Mouse (Mus musculus): ENCODE results near the gene Skap1. TPM values are rescaled to one million over a fixed set of nuclear protein-coding genes. Genes with fewer than 3 reads are reported as not detected.

The Skap1 gene
- polyA plus RNA-seq, 1 experiment, result 0.48 TPM

- Histone ChIP-seq H3K9ac (ENCODE audit: low read depth, poor library complexity, severe bottlenecking) (no peak overlapping the region), H3K4me1 (ENCODE audit: control insufficient read depth, insufficient read depth, low read length) (no peaks in the 10 kb centered on the region), H3K27me3 (ENCODE audit: control insufficient read depth, insufficient read depth, low read length, poor library complexity, severe bottlenecking) (no peaks in the 10 kb centered on the region), H3K9me3 (replicated peaks; ENCODE audit: control insufficient read depth, insufficient read depth, low read length, poor library complexity, severe bottlenecking) (no peaks in the 10 kb centered on the region), H3K4me3 (ENCODE audit: low read depth, low read length) (no peak overlapping the region), H3K36me3 (ENCODE audit: control insufficient read depth, insufficient read depth, low read length, poor library complexity, severe bottlenecking) (no peaks in the 10 kb centered on the region), H3K27ac (ENCODE audit: insufficient read depth, low read length) (peak overlapping the region; percentile 26; the same call in 1 of the 2 replicates)
- no peak for TF ChIP-seq POLR2A (IDR thresholded peaks at IDR 0.05; ENCODE audit: insufficient read depth, low read length)
- peak; percentile 74; the same call in 1 of the 2 replicates for TF ChIP-seq EP300 (IDR thresholded peaks at IDR 0.05; ENCODE audit: insufficient read depth, low read depth, low read length)
These were observed 202.5 kb downstream of the Skap1 start for GRCm38 (mm10) chr11:96666924-96667323.

- TF ChIP-seq POLR2A (IDR thresholded peaks at IDR 0.05; ENCODE audit: insufficient read depth, low read length), result no peak
- no peak for TF ChIP-seq CTCF (IDR thresholded peaks at IDR 0.05; ENCODE audit: low read depth, low read length)
- H3K36me3 ChIP-seq (ENCODE audit: control insufficient read depth, insufficient read depth, low read length, poor library complexity, severe bottlenecking), result no peaks in the 10 kb centered on the region
These were observed 204.0 kb downstream of the Skap1 start for GRCm38 (mm10) chr11:96668367-96668766.

GRCm38 (mm10) chr11:96673792-96674191 lies 209.4 kb downstream of the Skap1 start:
- Histone ChIP-seq H3K4me3 (ENCODE audit: low read depth, low read length) (no peak overlapping the region), H3K9ac (ENCODE audit: low read depth, poor library complexity, severe bottlenecking) (no peak overlapping the region), H3K4me1 (ENCODE audit: control insufficient read depth, insufficient read depth, low read length) (no peaks in the 10 kb centered on the region), H3K27me3 (ENCODE audit: control insufficient read depth, insufficient read depth, low read length, poor library complexity, severe bottlenecking) (no peaks in the 10 kb centered on the region), H3K36me3 (ENCODE audit: control insufficient read depth, insufficient read depth, low read length, poor library complexity, severe bottlenecking) (no peaks in the 10 kb centered on the region), H3K27ac (ENCODE audit: insufficient read depth, low read length) (no peak overlapping the region), H3K9me3 (replicated peaks; ENCODE audit: control insufficient read depth, insufficient read depth, low read length, poor library complexity, severe bottlenecking) (no peaks in the 10 kb centered on the region)
- peak; percentile 51 for TF ChIP-seq CTCF (IDR thresholded peaks at IDR 0.05; ENCODE audit: low read depth, low read length)
- no peak for TF ChIP-seq EP300 (IDR thresholded peaks at IDR 0.05; ENCODE audit: insufficient read depth, low read depth, low read length)

More at GRCm38 (mm10) chr11:96668367-96668766, 204.0 kb downstream of the Skap1 start:
- Histone ChIP-seq H3K4me3 (ENCODE audit: low read depth, low read length) (no peak overlapping the region), H3K27me3 (ENCODE audit: control insufficient read depth, insufficient read depth, low read length, poor library complexity, severe bottlenecking) (no peaks in the 10 kb centered on the region), H3K9me3 (replicated peaks; ENCODE audit: control insufficient read depth, insufficient read depth, low read length, poor library complexity, severe bottlenecking) (no peaks in the 10 kb centered on the region), H3K9ac (ENCODE audit: low read depth, poor library complexity, severe bottlenecking) (no peak overlapping the region), H3K27ac (ENCODE audit: insufficient read depth, low read length) (no peak overlapping the region), H3K4me1 (ENCODE audit: control insufficient read depth, insufficient read depth, low read length) (no peaks in the 10 kb centered on the region)

- H3K4me3 ChIP-seq (ENCODE audit: low read depth, low read length), result no peak overlapping the region
- no peak overlapping the region for H3K27ac ChIP-seq (ENCODE audit: insufficient read depth, low read length)
- H3K36me3 ChIP-seq (ENCODE audit: control insufficient read depth, insufficient read depth, low read length, poor library complexity, severe bottlenecking), result no peaks in the 10 kb centered on the region
- TF ChIP-seq CTCF (IDR thresholded peaks at IDR 0.05; ENCODE audit: low read depth, low read length) (no peak), POLR2A (IDR thresholded peaks at IDR 0.05; ENCODE audit: insufficient read depth, low read length) (no peak), EP300 (IDR thresholded peaks at IDR 0.05; ENCODE audit: insufficient read depth, low read depth, low read length) (no peak)
- H3K9me3 ChIP-seq (replicated peaks; ENCODE audit: control insufficient read depth, insufficient read depth, low read length, poor library complexity, severe bottlenecking), result no peaks in the 10 kb centered on the region
- H3K4me1 ChIP-seq (ENCODE audit: control insufficient read depth, insufficient read depth, low read length), result no peaks in the 10 kb centered on the region
- H3K9ac ChIP-seq (ENCODE audit: low read depth, poor library complexity, severe bottlenecking), result no peak overlapping the region
- H3K27me3 ChIP-seq (ENCODE audit: control insufficient read depth, insufficient read depth, low read length, poor library complexity, severe bottlenecking), result no peaks in the 10 kb centered on the region
These were observed 210.5 kb downstream of the Skap1 start for GRCm38 (mm10) chr11:96674786-96675365.

- Histone ChIP-seq H3K4me1 (ENCODE audit: control insufficient read depth, insufficient read depth, low read length) (no peaks in the 10 kb centered on the region), H3K9me3 (replicated peaks; ENCODE audit: control insufficient read depth, insufficient read depth, low read length, poor library complexity, severe bottlenecking) (no peaks in the 10 kb centered on the region), H3K27ac (ENCODE audit: insufficient read depth, low read length) (no peak overlapping the region), H3K9ac (ENCODE audit: low read depth, poor library complexity, severe bottlenecking) (no peak overlapping the region), H3K36me3 (ENCODE audit: control insufficient read depth, insufficient read depth, low read length, poor library complexity, severe bottlenecking) (no peaks in the 10 kb centered on the region), H3K27me3 (ENCODE audit: control insufficient read depth, insufficient read depth, low read length, poor library complexity, severe bottlenecking) (no peaks in the 10 kb centered on the region), H3K4me3 (ENCODE audit: low read depth, low read length) (no peak overlapping the region)
- TF ChIP-seq CTCF (IDR thresholded peaks at IDR 0.05; ENCODE audit: low read depth, low read length), result no peak
- TF ChIP-seq POLR2A (IDR thresholded peaks at IDR 0.05; ENCODE audit: insufficient read depth, low read length), result no peak
- no peak for TF ChIP-seq EP300 (IDR thresholded peaks at IDR 0.05; ENCODE audit: insufficient read depth, low read depth, low read length)
These were observed 213.6 kb downstream of the Skap1 start for GRCm38 (mm10) chr11:96678026-96678425.

GRCm38 (mm10) chr11:96679026-96679425 lies 214.6 kb downstream of the Skap1 start:
- Histone ChIP-seq H3K9me3 (replicated peaks; ENCODE audit: control insufficient read depth, insufficient read depth, low read length, poor library complexity, severe bottlenecking) (no peaks in the 10 kb centered on the region), H3K9ac (ENCODE audit: low read depth, poor library complexity, severe bottlenecking) (no peak overlapping the region), H3K4me1 (ENCODE audit: control insufficient read depth, insufficient read depth, low read length) (no peaks in the 10 kb centered on the region), H3K4me3 (ENCODE audit: low read depth, low read length) (no peak overlapping the region), H3K27me3 (ENCODE audit: control insufficient read depth, insufficient read depth, low read length, poor library complexity, severe bottlenecking) (no peaks in the 10 kb centered on the region), H3K36me3 (ENCODE audit: control insufficient read depth, insufficient read depth, low read length, poor library complexity, severe bottlenecking) (no peaks in the 10 kb centered on the region), H3K27ac (ENCODE audit: insufficient read depth, low read length) (no peak overlapping the region)
- TF ChIP-seq CTCF (IDR thresholded peaks at IDR 0.05; ENCODE audit: low read depth, low read length) (no peak), POLR2A (IDR thresholded peaks at IDR 0.05; ENCODE audit: insufficient read depth, low read length) (no peak), EP300 (IDR thresholded peaks at IDR 0.05; ENCODE audit: insufficient read depth, low read depth, low read length) (no peak)

All from ES-Bruce4 (cell line).